Mouse (Mus musculus) small intestine, adult 2 months (tissue): Measurements from ENCODE around the gene Ptprj.

Source experiments
- CTCF ChIP-seq: fragments of 200-500 bp; IDR thresholded peaks from 2 replicates; pipeline ENCODE4 v1.5.1; 2012; ENCODE audit warnings: low read depth, mild to moderate bottlenecking, control low read depth, inconsistent platforms, low read length, moderate library complexity, mixed read lengths; ENCODE audit not compliant: insufficient replicate concordance, insufficient read length; ENCODE audit errors: extremely low read depth
- POLR2A ChIP-seq: fragments of 200-500 bp; IDR thresholded peaks from 2 replicates; pipeline ENCODE4 v1.6.1; 2012; ENCODE audit warnings: low read depth, mild to moderate bottlenecking, control low read depth, inconsistent platforms, low read length, moderate library complexity

DNA sequence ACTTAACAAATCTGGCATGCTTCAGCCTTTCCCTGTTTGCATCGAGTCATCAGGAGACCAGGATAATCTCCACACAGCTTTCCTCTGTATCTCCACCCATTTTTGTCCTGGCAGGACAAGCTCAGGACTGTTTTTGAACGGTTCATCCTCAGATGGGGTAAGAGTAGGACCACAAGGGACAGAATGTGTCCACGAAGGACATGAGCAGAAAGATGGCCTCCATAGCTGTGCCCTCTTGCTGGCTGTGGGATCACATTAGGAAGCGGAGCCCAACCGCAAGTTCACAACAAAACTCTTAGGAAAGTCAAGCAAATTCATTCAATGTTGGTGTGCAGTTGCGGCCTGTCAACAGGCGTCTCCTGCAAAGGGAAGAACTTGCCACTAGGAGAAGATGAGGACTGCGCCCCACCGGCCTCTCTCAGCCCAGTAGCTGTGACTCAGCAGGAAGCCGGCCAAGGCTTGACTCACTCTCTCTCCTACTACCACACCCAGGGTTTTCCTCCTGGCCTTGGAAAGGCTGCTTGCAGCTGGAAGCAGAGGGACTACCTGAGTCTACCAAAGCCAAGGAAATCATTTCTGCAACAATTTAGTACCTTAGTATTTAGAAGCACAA, 31.6 kb upstream of the Ptprj start:
- TF ChIP-seq CTCF = peak; percentile 57; the same call in 1 of the 2 replicates
- TF ChIP-seq POLR2A = no peak; the same call in 1 of the 2 replicates
